Mouse (Mus musculus) MEL (cell line): Measurements from ENCODE around the gene Scel.

Experiments used
- BHLHE40 ChIP-seq: IDR thresholded peaks from 2 replicates; pipeline ENCODE4 v1.6.1; 2012; ENCODE audit warnings: low read depth, mild to moderate bottlenecking, inconsistent platforms, low read length, improper control_type of control experiment, borderline replicate concordance
- CHD1 ChIP-seq: IDR thresholded peaks from 2 replicates; pipeline ENCODE4 v1.6.1; 2012; ENCODE audit warnings: low read depth, mild to moderate bottlenecking, inconsistent platforms, low read length, improper control_type of control experiment
- CHD2 ChIP-seq: IDR thresholded peaks from 2 replicates; pipeline ENCODE4 v1.6.1; 2011; ENCODE audit warnings: low read length, improper control_type of control experiment
- CTCF ChIP-seq, 3 experiments: IDR thresholded peaks in 2 of 3; conservative IDR thresholded peaks in 1 of 3; 2 replicates each; pipeline ENCODE4 v1.5.1; 2011 to 2012; ENCODE audit warnings: low read length in 3 of 3, low read depth in 2 of 3, mild to moderate bottlenecking in 2 of 3, improper control_type of control experiment in 1 of 3, inconsistent platforms in 1 of 3, mixed read lengths in 1 of 3, moderate library complexity in 1 of 3; ENCODE audit not compliant: control insufficient read depth in 1 of 3, insufficient read depth in 1 of 3, poor library complexity in 1 of 3, severe bottlenecking in 1 of 3
- EP300 ChIP-seq, 2 experiments: IDR thresholded peaks; 2 replicates each; pipeline ENCODE4 v1.6.1; 2011; ENCODE audit warnings: improper control_type of control experiment in 2 of 2, low read length in 2 of 2, low read depth in 1 of 2, mild to moderate bottlenecking in 1 of 2
- GATA1 ChIP-seq: IDR thresholded peaks from 2 replicates; pipeline ENCODE4 v1.6.1; 2011; ENCODE audit warnings: low read depth, low read length, improper control_type of control experiment
- KAT2A ChIP-seq: conservative IDR thresholded peaks from 2 replicates; pipeline ENCODE4 v1.6.1; 2012; ENCODE audit warnings: low read depth, low read length, improper control_type of control experiment, inconsistent platforms
- MXI1 ChIP-seq: IDR thresholded peaks from 2 replicates; pipeline ENCODE4 v1.6.1; 2011; ENCODE audit warnings: mild to moderate bottlenecking, low read depth, low read length, improper control_type of control experiment
- MYB ChIP-seq: IDR thresholded peaks from 2 replicates; pipeline ENCODE4 v1.6.1; 2011; ENCODE audit warnings: mild to moderate bottlenecking, low read depth, low read length, improper control_type of control experiment
- NELFE ChIP-seq: IDR thresholded peaks from 2 replicates; pipeline ENCODE4 v1.6.1; 2011; ENCODE audit warnings: low read depth, low read length, improper control_type of control experiment
- POLR2A ChIP-seq, 2 experiments: IDR thresholded peaks; 2 replicates each; pipeline ENCODE4 v1.6.1; 2011 to 2012; ENCODE audit warnings: low read length in 2 of 2, mild to moderate bottlenecking in 2 of 2, control low read depth in 1 of 2, improper control_type of control experiment in 1 of 2, low read depth in 1 of 2, moderate library complexity in 1 of 2; ENCODE audit not compliant: control insufficient read depth in 1 of 2, insufficient read depth in 1 of 2, poor library complexity in 1 of 2
- POLR2AphosphoS2 ChIP-seq: IDR thresholded peaks from 2 replicates; pipeline ENCODE4 v1.6.1; 2011; ENCODE audit warnings: low read length, improper control_type of control experiment
- TAL1 ChIP-seq: IDR thresholded peaks from 2 replicates; pipeline ENCODE4 v1.6.1; 2012; ENCODE audit warnings: mild to moderate bottlenecking, inconsistent platforms, low read length, moderate library complexity, mixed read lengths
- TBP ChIP-seq: IDR thresholded peaks from 2 replicates; pipeline ENCODE4 v1.8.0; 2011; ENCODE audit warnings: low read depth, low read length, improper control_type of control experiment

DNA sequence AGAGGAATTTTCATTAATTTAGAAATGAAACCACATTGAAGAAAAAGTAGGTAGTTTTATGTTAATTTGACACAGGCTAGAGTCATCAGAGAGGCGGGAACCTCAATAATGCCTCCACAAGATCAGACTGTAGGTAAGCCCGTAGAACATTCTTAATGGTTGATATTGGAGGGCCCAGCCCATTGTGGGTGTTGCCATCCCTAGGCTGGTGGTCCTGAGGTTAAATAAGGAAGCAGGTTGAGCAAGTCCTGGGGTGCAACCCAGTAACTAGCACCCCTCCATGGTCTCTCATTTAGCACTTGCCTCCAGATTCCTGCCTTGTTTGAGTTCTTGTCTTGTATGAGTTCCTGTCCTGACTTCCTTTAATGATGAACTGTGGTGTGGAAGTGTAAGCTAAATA, 138.4 kb downstream of the Scel start:
- TF ChIP-seq CTCF (IDR thresholded peaks at IDR 0.05 in 2 of 3, conservative IDR thresholded peaks at IDR 0.05 in 1 of 3; ENCODE audit: control insufficient read depth in 1 of 3, insufficient read depth in 1 of 3, low read depth in 2 of 3, low read length in 3 of 3, poor library complexity in 1 of 3, severe bottlenecking in 1 of 3): no peak
- TF ChIP-seq POLR2AphosphoS2: no peak
- TF ChIP-seq MYB: no peak
- TF ChIP-seq EP300 (IDR thresholded peaks at IDR 0.05; ENCODE audit: low read depth in 1 of 2, low read length in 2 of 2): no peak
- no peak for TF ChIP-seq GATA1
- TF ChIP-seq TBP: no peak
- TF ChIP-seq POLR2A (IDR thresholded peaks at IDR 0.05; ENCODE audit: control insufficient read depth in 1 of 2, insufficient read depth in 1 of 2, low read depth in 1 of 2, low read length in 2 of 2, poor library complexity in 1 of 2): no peak
- no peak for TF ChIP-seq BHLHE40
- no peak for TF ChIP-seq MXI1
- no peak for TF ChIP-seq CHD1
- no peak for TF ChIP-seq TAL1
- TF ChIP-seq NELFE: no peak
- no peak for TF ChIP-seq CHD2
- no peak for TF ChIP-seq KAT2A
